Mouse (Mus musculus) fat pad, adult 2 months (tissue): ENCODE data around the gene Tead3.

Experiments used
- DNase-seq: peaks from one replicate; pipeline ENCODE4 v3.0.0-alpha.2; 2011; ENCODE audit warnings: low read depth, low spot score; ENCODE audit errors: extremely low read depth

The Tead3 gene

DNA sequence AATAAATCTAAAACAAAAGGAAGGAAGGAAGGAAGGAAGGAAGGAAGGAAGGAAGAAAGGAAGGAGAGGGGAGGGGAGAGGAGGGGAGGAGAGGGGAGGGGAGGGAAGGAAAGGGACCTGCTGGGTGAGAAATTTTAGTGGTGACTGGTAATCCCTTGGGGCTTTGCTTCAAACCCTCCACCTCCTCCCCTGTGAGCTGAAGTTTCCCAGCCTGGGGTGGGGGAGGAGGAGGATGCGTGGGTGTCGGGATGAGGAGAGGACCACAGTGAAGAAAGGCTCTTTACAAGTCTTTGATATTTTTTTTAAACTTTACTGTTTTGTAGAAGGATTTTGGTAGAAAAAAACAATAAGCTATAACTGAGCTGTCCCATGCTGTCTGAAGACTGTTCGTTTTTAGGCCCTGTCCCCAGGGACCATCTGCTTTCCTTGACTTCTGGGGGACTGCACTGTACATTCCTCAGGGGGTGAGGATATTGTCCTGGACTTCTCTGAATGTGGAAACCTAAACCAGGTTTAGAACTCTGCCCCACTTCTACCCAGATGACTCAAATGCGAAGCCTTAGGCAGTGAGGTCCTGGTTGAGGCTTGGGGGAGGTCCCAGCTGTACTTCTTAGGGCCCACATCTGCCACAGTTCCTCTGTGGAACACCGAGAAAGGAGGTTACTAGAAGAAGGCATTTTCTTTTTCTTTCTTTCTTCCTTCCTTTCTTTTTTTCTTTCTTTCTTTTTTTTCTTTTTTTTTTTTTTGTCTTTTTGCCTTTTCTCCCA, 39.1 kb downstream of the Tead3 start:
- no peak for DNase-seq

GRCm38 (mm10) chr17:28310831-28311230, 39.8 kb downstream of the Tead3 start:
- no peak for DNase-seq

DNA sequence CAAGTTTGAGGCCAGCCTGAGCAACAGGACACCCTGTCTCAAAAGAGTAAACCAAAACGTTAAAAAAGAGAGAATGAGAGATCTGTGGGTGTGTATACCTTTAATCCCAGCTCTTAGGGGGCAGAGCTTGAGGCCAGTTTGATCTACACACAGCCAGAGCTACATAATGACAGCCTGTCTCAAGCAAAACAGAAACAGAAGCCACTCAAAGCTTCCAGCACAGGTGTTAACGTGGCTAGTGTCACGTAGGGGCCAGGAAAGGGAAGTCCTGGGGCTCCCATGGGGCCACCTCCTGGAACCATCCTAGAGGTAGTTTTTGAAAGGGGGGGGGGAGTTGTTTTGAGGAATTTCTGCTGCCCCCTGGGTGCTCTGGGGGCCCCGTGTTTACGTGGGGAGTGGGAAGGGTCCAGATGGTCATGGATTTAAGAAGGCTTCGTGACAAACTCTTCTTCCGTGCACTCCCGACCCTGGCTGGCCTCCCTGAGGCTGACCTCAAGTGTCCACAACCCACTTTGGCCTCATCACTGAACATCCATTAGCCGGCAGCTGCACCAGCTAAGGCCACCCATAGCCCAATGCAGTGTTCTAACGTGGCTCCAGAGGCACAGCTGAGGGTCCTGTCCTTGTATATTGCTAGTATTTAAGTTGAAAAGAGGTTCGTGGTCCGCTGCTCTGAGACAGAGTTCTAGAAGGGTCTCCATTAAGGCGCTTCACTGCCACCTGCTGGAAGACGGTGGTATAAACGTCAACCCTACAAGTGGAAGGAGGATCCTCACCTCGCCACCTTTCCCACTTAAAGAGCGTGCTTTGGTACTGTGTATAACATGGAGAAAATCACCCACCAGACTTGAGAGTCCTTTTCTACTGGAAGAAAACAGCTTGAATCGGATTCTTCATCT, 42.1 kb downstream of the Tead3 start:
- DNase-seq: no peak

GRCm38 (mm10) chr17:28305172-28305571, 45.4 kb downstream of the Tead3 start:
- DNase-seq: no peak

GRCm38 (mm10) chr17:28300850-28301249, 49.8 kb downstream of the Tead3 start:
- DNase-seq: no peak

- no peak for DNase-seq
Observed at GRCm38 (mm10) chr17:28300323-28300722, 50.3 kb downstream of the Tead3 start.

DNA sequence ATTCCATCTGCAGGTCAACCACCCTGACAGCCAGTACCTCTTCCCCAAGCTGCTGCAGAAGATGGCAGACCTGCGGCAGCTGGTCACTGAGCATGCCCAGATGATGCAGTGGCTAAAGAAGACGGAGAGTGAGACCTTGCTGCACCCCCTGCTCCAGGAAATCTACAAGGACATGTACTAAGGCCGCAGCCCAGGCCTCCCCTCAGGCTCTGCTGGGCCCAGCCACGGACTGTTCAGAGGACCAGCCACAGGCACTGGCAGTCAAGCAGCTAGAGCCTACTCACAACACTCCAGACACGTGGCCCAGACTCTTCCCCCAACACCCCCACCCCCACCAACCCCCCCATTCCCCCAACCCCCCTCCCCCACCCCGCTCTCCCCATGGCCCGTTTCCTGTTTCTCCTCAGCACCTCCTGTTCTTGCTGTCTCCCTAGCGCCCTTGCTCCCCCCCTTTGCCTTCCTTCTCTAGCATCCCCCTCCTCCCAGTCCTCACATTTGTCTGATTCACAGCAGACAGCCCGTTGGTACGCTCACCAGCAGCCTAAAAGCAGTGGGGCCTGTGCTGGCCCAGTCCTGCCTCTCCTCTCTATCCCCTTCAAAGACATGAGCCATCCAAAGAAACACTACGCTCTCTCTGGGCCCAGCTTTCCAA, 50.8 kb downstream of the Tead3 start:
- DNase-seq: no peak

DNA sequence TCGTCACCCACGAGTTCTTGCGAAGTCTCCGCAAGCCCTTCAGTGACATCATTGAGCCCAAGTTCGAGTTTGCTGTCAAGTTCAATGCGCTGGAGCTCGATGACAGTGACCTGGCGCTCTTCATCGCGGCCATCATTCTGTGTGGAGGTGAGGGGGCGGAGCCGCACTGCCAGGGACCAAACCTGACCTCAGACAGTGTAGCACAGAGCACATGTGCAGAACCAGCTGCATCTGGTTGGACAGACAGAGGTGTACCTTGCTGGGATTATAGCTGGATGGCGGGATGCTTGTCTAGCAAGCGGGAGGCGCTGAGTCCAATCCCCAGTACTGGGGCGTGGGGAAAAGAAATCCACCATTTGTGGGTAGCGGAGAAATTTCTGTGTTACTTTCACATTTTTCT, 51.7 kb downstream of the Tead3 start:
- DNase-seq: no peak

DNA sequence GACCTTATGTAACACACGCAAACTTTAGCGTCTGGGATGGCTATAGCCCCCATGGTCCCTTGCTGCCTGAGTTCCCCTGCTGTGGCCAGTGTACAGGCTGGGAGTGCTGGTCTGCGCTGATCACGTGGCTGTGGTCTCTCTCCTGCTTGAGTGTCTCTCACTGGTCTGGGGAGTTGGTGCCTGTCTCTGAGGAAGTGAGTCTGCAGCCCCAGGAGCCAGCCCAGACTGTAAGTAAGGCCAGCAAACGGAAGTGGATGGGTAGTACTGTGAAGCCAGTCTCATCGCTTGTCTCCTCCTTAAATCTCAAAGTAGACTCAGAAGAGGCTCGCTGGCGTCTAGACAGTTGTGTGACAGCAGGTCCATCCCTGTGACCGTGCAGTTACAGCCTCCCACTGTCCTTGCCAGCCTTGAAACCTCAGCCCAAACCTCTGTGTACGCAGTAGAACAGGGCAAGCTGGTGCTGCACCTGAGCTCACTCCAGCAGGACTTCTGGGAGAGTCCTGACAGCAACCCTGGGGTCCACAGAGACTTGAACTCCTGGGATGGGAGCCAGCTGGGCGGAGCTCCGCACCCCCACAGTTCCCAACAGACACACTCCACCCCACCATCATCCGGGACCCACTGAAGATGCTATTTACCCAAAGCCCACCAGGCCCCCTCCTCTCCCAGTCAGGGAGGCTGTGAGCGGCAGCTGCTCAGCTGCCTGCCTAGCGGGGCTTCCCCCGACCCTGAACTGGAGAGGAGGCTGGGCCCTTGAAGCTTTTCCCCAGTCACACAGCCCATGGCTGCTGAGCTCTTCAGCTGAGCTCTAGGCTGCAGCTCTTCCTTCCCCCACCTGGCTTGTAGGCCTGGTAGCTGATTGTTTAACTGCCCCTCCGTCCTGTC, 55.9 kb downstream of the Tead3 start:
- DNase-seq: no peak

- DNase-seq: no peak
Observed at GRCm38 (mm10) chr17:28293716-28294115, 56.9 kb downstream of the Tead3 start.

DNA sequence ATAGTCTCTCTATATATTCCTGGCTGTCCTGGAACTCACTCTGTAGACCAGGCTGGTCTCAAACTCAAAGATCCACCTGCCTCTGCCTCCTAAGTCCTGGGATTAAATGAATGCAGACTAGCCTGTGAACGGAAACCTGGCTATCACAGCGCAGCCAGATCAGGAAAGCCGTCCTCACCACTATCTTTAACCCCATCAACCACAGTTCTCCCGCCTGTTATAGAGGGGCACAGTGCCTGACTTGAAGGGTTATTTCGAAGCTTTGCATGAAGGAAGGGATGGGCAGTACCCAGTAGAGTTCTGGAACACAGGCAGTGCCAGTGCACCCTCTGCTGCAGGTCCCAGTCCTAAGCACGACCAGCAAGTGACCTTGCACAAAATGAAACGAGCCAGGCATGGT, 59.3 kb downstream of the Tead3 start:
- DNase-seq: no peak

DNA sequence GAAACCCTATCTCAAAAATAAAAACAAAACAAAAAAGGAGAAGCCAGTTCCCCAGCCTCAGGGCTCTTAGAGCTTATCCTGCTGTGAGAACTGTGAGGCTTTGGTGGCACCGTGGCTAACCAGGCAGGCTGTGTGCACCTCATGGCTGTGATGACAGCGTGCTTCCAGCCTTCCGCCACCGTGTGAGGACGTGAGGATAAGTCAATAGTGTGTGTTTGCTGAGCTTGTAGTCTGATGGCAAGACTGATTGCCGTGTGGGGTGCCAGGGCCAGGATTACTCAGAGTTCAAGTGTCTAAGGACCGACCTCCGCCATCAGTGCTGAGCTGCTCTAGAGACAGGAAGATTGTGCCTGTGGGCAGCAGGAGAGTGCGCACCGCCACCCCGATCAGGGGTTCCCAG, 59.9 kb downstream of the Tead3 start:
- no peak for DNase-seq

DNA sequence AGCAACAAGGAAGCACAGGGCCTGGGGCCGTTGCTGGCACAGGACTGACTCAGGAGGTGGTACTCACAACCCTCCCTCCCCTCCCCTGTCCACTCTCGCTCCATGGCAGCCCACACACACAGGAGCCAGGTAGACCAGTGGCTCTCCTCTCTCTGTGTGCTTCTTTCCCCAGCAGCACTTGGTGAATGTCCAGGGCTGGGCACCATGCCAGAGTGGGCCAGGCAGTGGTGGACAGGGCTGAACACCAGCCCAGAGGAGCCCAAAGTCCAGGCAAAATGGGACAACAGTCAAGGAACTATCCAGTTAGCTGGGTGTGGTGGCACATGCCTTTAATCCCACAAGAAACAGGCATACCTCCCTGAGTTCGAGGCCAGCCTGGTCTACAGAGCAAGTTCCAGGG, 60.4 kb downstream of the Tead3 start:
- DNase-seq: no peak

- DNase-seq: no peak
Observed at GRCm38 (mm10) chr17:28287980-28288379, 62.6 kb downstream of the Tead3 start.

DNA sequence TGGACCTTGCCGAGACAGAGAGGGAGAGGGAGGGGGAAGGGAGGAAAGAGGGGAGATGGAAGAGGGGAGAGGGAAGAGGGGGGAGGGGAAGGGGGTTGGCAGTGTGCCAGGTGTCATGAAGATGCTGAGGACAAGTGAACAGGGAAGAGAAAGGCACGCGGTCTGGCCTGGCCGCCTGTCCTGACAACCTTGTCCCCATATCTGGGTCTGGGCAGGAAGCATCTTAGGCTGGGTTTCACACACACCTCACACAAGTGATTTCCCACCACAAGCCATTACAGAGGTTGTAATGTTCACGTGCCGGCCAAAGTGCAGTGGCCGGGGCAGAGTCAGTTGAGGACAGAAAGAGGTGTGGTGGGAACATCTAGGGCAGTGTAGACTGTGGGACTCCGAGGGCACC, 63.0 kb downstream of the Tead3 start:
- no peak for DNase-seq

- no peak for DNase-seq
Observed at GRCm38 (mm10) chr17:28286964-28287363, 63.7 kb downstream of the Tead3 start.

GRCm38 (mm10) chr17:28286133-28286532, 64.5 kb downstream of the Tead3 start:
- DNase-seq: no peak

- no peak for DNase-seq
Observed at GRCm38 (mm10) chr17:28283199-28283598, 67.4 kb downstream of the Tead3 start.

- DNase-seq: no peak
Observed at GRCm38 (mm10) chr17:28281866-28282441, 68.7 kb downstream of the Tead3 start.
